Mouse (Mus musculus) erythroblast, embryonic 14.5 days (primary cell): ENCODE results near the gene Lrrc75a.

ENCODE experiments used
- GATA1 ChIP-seq: IDR thresholded peaks from 2 replicates; pipeline ENCODE4 v1.6.1; 2012; ENCODE audit warnings: low read length, inconsistent platforms, mixed read lengths
- TAL1 ChIP-seq: IDR thresholded peaks from 3 replicates; pipeline ENCODE4 v1.6.1; 2012; ENCODE audit warnings: low read length, inconsistent platforms, mixed read lengths

GRCm38 (mm10) chr11:62574703-62575085, 73.6 kb downstream of the Lrrc75a start:
- TF ChIP-seq TAL1 (no peak), GATA1 (no peak)
